Mouse (Mus musculus) B cell, adult (primary cell): ENCODE results near the gene Apoo. TPM values are rescaled to one million over a fixed set of nuclear protein-coding genes. Genes with fewer than 3 reads are reported as not detected.

ENCODE experiments used
- total RNA-seq: library from RNA; stranded (reverse); gene quantifications from 4 replicates; pipeline ENCODE4 v1.2.4, GENCODE M21; 2023; ENCODE audit not compliant: inconsistent age

The Apoo gene
- 5.9 to 9.7 TPM (median 7.6 TPM) in 4 replicates for total RNA-seq

DNA sequence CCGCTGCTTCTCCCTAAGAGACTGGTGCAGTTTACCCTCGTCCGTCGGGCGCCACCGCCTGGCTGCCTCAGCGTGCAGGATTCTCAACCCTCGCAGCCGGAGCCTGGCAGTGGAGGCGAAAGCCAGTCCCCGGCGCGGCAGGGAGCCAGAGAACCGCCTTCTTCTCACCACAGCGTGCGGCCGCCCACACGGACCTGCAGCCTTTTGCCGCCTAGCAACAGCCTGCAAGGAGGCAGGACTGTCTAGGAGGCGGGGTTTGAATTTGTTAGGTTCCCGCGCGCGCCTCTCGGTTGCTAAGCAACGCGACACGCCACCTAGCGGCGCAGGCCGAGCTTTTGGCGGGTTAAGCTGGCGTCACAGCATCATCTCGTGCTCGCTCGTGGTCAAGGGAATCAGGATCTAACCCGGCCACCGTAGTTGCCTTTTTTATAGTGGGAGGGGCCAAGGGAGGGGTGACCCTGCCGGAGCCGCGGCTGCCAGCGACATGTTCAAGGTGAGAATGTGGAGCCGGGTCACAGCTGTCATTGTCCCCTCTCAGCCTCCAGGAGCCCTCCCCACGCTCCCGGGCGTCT is at the start of gene Apoo, which contains the start of gene Fam90a1b:
TSS of gene Apoo (plus strand) at position 448 of the 572 bp plus-strand sequence.
TSS of gene Fam90a1b (minus strand) at position 108 of the 572 bp plus-strand sequence.

Other genes starting within 250 kb of the Apoo start
- gene Zfx, start 243.4 kb upstream of the Apoo start, total RNA-seq, result 47.9 to 55.9 TPM (median 48.6 TPM) in 4 replicates
- gene Eif2s3x, start 154.3 kb upstream of the Apoo start, total RNA-seq, result 120 to 140 TPM (median 133 TPM) in 4 replicates
- gene Klhl15, start 132.5 kb upstream of the Apoo start, total RNA-seq, result 17.0 to 21.0 TPM (median 18.9 TPM) in 4 replicates
- 0.27 to 0.66 TPM (median 0.40 TPM) in 4 replicates for gene Fam90a1b, start 340 bp upstream of the Apoo start, total RNA-seq
- gene Maged1, start 175.0 kb downstream of the Apoo start, total RNA-seq, result 3.9 to 4.9 TPM (median 4.2 TPM) in 4 replicates